Mouse (Mus musculus): ENCODE results near the gene Ctns.

DNA sequence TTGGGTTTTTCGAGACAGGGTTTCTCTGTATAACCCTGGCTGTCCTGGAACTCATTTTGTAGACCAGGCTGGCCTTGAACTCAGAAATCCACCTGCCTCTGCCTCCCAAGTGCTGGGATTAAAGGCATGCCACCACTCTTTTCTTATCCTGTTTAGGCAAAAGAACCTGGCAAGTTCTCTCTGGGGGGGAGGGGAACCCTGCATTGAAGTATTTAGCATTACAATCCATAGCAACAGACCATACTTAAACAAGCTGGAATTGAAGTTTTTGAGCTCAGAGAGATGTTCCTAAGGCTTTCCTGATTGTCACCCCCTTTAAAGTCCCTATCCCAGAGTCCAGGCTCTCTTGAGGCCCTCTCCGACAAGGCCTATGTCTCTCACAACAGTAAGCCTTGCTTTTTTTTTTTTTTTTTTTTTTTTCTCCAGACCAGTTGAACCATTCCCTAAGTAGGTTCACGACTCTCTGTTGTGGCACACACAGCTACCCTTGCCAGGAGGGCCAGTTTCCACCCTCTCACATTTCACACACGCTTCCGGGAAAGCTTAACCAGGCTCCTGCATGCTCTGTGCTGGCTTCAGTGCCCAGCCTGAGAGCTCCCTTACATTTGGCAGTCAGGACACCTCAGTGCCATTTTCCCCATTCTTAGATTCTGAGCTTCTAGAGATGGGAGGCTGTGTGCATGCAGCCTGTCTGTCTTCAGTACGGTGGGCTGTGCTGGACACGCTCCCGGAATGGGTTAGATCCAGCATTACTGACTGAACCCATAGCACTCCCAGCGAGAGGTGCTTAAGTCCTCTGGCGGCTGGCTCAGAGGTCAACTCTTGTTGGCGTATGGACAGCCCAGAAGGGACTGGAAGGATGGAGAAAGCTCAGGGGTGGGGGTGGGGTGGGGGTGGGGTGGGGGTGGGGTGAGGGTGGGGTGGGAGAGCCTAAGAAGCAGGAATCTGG lies 52.5 kb downstream of the Ctns start:
- TF ChIP-seq CTCF (IDR thresholded peaks at IDR 0.05; ENCODE audit: insufficient read depth, low read length) (no peak), POLR2A (IDR thresholded peaks at IDR 0.05; ENCODE audit: borderline replicate concordance, extremely low read depth, low read depth, low read length) (no peak)
